Mouse (Mus musculus): ENCODE measurements at regions not wholly inside any gene's neighbourhood (a gene's known extent, or its start where the extent isn't known, plus 50 kb on each side); places are given as distances from the start of the nearest gene placed in this dataset.

DNA sequence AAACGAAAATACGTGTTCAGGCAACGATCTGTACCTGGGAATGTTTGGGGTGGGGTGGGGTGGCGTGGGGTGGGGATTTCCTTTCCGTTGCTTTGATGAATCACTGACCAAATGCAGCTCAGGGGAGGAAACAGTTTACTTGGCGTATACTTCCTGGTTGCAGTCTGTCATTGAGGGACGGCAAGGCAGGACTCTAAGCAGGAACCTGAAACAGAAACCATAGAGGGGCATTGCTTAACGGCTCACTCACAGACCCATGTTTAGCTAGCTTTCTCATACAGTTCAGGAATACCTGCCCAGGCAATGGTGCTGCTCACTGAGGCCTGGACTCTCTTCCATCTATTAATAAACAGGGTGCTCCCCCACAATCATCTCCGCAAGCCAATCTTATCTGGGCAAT, 55.1 kb upstream of the Smox start:
- no peak for DNase-seq (ENCODE audit: low spot score in 2 of 2)

GRCm38 (mm10) chr2:131430474-131430873, 60.8 kb upstream of the Smox start:
- DNase-seq (ENCODE audit: low spot score in 2 of 2): no peak

DNA sequence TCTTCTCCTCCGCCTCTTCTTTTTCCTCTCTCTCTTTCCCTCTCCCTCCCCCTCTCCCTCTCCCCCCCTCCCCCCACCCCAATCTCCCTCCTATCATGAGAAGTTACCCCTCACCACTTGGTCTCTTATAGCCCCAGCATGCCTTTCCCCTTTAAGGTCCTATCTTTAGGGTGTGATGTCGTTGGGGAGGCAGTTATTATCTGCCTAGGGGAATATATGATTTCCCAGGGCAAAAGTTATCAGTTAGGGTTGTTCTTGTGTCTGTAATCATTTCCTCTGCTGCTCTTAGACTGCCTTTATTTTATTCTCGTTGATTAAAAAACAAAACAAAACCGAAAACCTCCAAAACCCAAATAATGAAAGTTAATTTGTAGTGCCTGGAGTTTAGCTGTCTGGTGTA, 63.2 kb upstream of the Smox start:
- DNase-seq (ENCODE audit: low spot score in 2 of 2): no peak

GRCm38 (mm10) chr2:131426941-131427340, 64.4 kb upstream of the Smox start:
- DNase-seq (ENCODE audit: low spot score in 2 of 2): no peak

DNA sequence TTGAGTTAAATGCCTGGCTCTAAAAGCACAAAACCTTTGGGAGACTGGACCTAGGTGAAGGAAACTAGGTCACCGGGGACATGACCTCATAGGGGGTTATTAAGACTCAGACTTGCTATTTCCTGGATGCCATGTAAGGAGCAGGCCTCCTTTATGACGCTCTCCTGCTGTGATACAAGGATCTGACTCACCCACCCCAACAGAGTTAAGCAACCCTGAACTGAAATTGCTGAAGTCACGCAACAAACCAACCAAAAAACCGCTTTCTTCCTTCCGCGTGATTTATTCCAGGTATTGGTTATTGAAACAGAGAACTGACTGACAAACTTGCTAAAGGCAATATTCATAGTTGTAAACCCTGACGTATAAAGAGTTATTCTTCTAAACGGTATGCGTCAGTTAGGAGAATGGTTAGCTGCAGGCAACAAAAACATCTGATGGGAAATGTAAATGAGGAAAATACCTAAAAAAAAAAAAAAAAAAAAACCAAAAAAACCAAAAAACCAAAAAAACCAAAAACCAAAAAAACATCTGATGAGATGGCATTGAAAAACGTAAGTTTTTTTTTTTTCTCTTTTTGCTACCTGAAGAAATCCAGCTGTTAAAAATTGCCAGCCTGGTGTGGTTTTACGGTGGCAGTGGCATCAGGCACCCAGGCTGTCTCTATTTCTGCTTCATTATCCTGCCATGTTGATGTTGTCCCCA, 67.5 kb upstream of the Smox start:
- DNase-seq (ENCODE audit: low spot score in 2 of 2): no peak

GRCm38 (mm10) chr2:131422907-131423445, 68.3 kb upstream of the Smox start:
- peak; percentile 49 to 60 for DNase-seq (ENCODE audit: low spot score in 2 of 2)

GRCm38 (mm10) chr2:131418130-131418529, 65.4 kb upstream of the Rnf24 start:
- DNase-seq (ENCODE audit: low spot score in 2 of 2): no peak

DNA sequence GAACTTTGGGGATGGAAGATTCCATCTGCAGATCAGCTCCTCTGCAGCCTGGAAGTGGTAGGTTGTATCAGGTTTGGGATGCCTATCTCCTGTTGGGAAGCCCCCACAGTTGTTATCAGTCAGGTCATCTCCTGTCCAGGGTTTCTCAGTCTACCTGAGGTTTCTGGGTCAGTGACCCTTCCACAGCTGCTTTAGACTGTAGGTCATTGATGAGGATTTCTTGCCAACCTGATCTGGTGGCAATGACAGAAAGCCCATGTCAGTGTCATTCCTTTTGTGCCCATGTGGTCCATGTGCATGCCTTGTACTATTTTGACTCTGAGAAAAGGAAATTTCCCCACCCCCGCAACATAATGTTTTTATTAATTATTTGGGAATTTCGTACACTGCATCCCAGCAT, 64.8 kb upstream of the Rnf24 start:
- no peak for DNase-seq (ENCODE audit: low spot score in 2 of 2)

- peak; percentile 76 to 83 for DNase-seq (ENCODE audit: low spot score in 2 of 2)
Observed at GRCm38 (mm10) chr2:131416482-131416881, 63.8 kb upstream of the Rnf24 start.

DNA sequence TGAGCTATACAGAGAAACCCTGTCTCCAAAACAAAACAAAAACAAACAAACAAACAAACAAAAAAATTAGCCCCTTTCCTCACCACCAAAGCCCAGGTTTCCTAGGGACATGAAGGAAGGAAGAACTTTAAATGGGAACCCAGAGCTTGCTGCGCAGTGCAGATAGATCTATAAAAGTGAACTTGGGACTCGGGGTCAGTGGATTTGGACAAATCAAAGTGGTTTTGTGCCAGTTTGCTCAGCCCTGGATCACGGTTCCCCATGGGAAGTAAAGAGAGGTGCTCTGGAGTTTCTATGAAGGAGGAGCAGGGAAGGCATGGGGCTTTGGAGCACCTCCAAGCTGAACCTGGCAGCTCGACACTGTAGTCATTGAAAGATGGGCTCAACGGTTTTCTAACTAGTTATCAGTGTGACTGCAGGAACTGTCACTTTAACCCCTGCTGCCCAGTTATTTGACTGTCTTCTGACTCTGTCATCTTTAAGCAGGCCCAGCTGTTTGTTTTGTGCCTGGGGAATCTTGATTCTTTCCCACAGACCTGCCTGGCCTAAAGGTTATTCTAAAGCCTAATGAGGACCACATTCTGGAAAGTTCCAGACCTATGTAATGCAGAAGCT, 58.3 kb upstream of the Rnf24 start:
- DNase-seq (ENCODE audit: low spot score in 2 of 2): no peak

DNA sequence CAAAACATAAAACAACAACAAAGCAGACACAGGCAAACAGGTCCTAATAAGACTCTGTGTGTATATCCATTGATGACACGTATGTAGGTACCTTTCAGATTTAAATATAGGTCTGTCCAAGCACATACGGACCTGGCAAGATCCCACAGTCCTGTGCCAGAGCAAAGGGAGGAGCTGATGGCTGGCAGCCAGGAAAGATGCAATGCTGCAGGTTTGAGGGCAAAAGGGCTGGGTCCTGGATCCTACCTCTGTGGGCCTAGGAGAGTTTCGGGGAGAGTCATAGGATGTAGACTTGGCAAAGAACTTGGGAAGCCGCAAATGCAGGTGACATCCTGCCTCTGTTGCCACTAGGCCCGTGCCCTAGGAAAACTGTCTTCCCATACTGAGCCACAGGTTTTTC, 54.6 kb upstream of the Rnf24 start:
- DNase-seq (ENCODE audit: low spot score in 2 of 2): no peak

DNA sequence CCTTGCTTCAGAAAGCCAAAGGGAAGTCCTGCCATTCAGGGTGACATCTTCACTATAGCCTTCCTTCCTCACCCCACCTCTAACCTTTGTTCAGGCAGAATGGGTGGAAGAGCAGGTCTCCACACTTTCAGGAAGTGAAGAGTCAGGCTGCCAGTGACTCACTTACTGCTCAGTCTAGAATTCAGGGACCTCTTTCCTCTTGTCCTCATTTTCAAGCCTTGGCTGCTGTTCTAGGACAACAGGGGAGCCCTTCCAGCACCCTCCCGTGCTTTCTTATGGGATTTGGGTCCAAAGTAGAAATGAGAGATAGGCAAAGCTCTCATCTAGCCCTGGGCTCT, 51.5 kb upstream of the Rnf24 start:
- DNase-seq (ENCODE audit: low spot score in 2 of 2): no peak

GRCm38 (mm10) chr2:131403543-131404217, 51.0 kb upstream of the Rnf24 start:
- DNase-seq (ENCODE audit: low spot score in 2 of 2): no peak

Measured in right cerebral cortex, adult 2 months (tissue).